Mouse (Mus musculus): ENCODE measurements at regions not wholly inside any gene's neighbourhood (a gene's known extent, or its start where the extent isn't known, plus 50 kb on each side); places are given as distances from the start of the nearest gene placed in this dataset.
A peak's percentile ranks its signal among the peaks of the same experiment; 100 is the strongest.

- DNase-seq: no peak
- intact Hi-C loops (cut with DNase I; ENCODE audit: low total_unique reads): no loop called here
These were observed 338.0 kb upstream of the Sphkap start for GRCm38 (mm10) chr1:83746036-83746435.

GRCm38 (mm10) chr1:83736428-83737117, 328.6 kb upstream of the Sphkap start:
- no peak for DNase-seq
- intact Hi-C loops (cut with DNase I; ENCODE audit: low total_unique reads): loop anchor here (10.0 kb wide), 1 partner anchor 848 kb away; no protein-coding TSS in a partner anchor

- DNase-seq: no peak
- intact Hi-C loops (cut with DNase I; ENCODE audit: low total_unique reads): loop anchor here (10.0 kb wide), 1 partner anchor 853 kb away; no protein-coding TSS in a partner anchor
These were observed 323.7 kb upstream of the Sphkap start for GRCm38 (mm10) chr1:83731682-83732081.

GRCm38 (mm10) chr1:83728810-83729209, 320.8 kb upstream of the Sphkap start:
- intact Hi-C loops (cut with DNase I; ENCODE audit: low total_unique reads): no loop called here
- DNase-seq: no peak

GRCm38 (mm10) chr1:83727938-83728337, 319.9 kb upstream of the Sphkap start:
- intact Hi-C loops (cut with DNase I; ENCODE audit: low total_unique reads): no loop called here
- DNase-seq: no peak

- DNase-seq: peak; percentile 3
These were observed 319.2 kb upstream of the Sphkap start for GRCm38 (mm10) chr1:83727215-83727614.

GRCm38 (mm10) chr1:83723096-83723495, 315.1 kb upstream of the Sphkap start:
- intact Hi-C loops (cut with DNase I; ENCODE audit: low total_unique reads): no loop called here
- DNase-seq: peak; percentile 43

More at GRCm38 (mm10) chr1:83727215-83727614, 319.2 kb upstream of the Sphkap start:
- intact Hi-C loops (cut with DNase I; ENCODE audit: low total_unique reads): no loop called here

- no peak for DNase-seq
- intact Hi-C loops (cut with DNase I; ENCODE audit: low total_unique reads): no loop called here
These were observed 312.2 kb upstream of the Sphkap start for GRCm38 (mm10) chr1:83720166-83720565.

GRCm38 (mm10) chr1:83717056-83717455, 309.1 kb upstream of the Sphkap start:
- DNase-seq: no peak

GRCm38 (mm10) chr1:83701696-83702404, 293.9 kb upstream of the Sphkap start:
- intact Hi-C loops (cut with DNase I; ENCODE audit: low total_unique reads): no loop called here
- DNase-seq: no peak

More at GRCm38 (mm10) chr1:83717056-83717455, 309.1 kb upstream of the Sphkap start:
- intact Hi-C loops (cut with DNase I; ENCODE audit: low total_unique reads): loop anchor here (10.0 kb wide), 1 partner anchor 492 kb away; no protein-coding TSS in a partner anchor

GRCm38 (mm10) chr1:83697422-83697821, 289.4 kb upstream of the Sphkap start:
- DNase-seq: no peak
- intact Hi-C loops (cut with DNase I; ENCODE audit: low total_unique reads): no loop called here

- no peak for DNase-seq
- intact Hi-C loops (cut with DNase I; ENCODE audit: low total_unique reads): no loop called here
These were observed 277.2 kb upstream of the Sphkap start for GRCm38 (mm10) chr1:83685221-83685620.

GRCm38 (mm10) chr1:83665326-83665725, 257.3 kb upstream of the Sphkap start:
- intact Hi-C loops (cut with DNase I; ENCODE audit: low total_unique reads): no loop called here
- no peak for DNase-seq

GRCm38 (mm10) chr1:83661808-83662802, 254.1 kb upstream of the Sphkap start:
- DNase-seq: no peak
- intact Hi-C loops (cut with DNase I; ENCODE audit: low total_unique reads): no loop called here

- intact Hi-C loops (cut with DNase I; ENCODE audit: low total_unique reads): no loop called here
- no peak for DNase-seq
These were observed 245.7 kb upstream of the Sphkap start for GRCm38 (mm10) chr1:83653661-83654060.

- intact Hi-C loops (cut with DNase I; ENCODE audit: low total_unique reads): no loop called here
- DNase-seq: no peak
These were observed 237.6 kb upstream of the Sphkap start for GRCm38 (mm10) chr1:83645606-83646005.

- DNase-seq: no peak
- intact Hi-C loops (cut with DNase I; ENCODE audit: low total_unique reads): no loop called here
These were observed 234.7 kb upstream of the Sphkap start for GRCm38 (mm10) chr1:83642656-83643055.

GRCm38 (mm10) chr1:83636051-83636450, 228.1 kb upstream of the Sphkap start:
- intact Hi-C loops (cut with DNase I; ENCODE audit: low total_unique reads): no loop called here
- DNase-seq: no peak

GRCm38 (mm10) chr1:83631798-83632197, 223.8 kb upstream of the Sphkap start:
- no peak for DNase-seq
- intact Hi-C loops (cut with DNase I; ENCODE audit: low total_unique reads): no loop called here

GRCm38 (mm10) chr1:83631394-83631793, 223.4 kb upstream of the Sphkap start:
- DNase-seq: no peak
- intact Hi-C loops (cut with DNase I; ENCODE audit: low total_unique reads): no loop called here

Data from gastrocnemius, postnatal 14 days (tissue).